Mouse (Mus musculus) intestine, embryonic 14.5 days (tissue): Measurements from ENCODE around the gene Mcl1. TPM values are rescaled to one million over a fixed set of nuclear protein-coding genes. Genes with fewer than 3 reads are reported as not detected.
A peak's percentile ranks its signal among the peaks of the same experiment; 100 is the strongest.
"Not testable (repeated sequence)": the region's sequence is repeated elsewhere in the genome, so short reads cannot be mapped to it uniquely, and the experiment has no call there.

Source experiments
- ATAC-seq: fragments of 200-750 bp; cut with Nextera tagmentation; replicated peaks from 2 replicates; pipeline ENCODE4 v1.8.0; 2017; ENCODE audit warnings: low read depth, moderate number of reproducible peaks, moderate TSS enrichment, moderate library complexity; ENCODE audit not compliant: low FRiP score, low TSS enrichment
- DNase-seq: peaks from one replicate; pipeline ENCODE4 v3.0.0-alpha.2; 2018; ENCODE audit warnings: low spot score
- H3K27ac ChIP-seq: fragments of 300-500 bp; sonication (generic); 2 replicates; pipeline ENCODE4 v1.5.1; 2014; ENCODE audit warnings: low read depth, mild to moderate bottlenecking, control low read depth
- H3K27me3 ChIP-seq: fragments of 300-500 bp; sonication (generic); replicated peaks from 2 replicates; pipeline ENCODE4 v1.6.1; 2014; ENCODE audit warnings: low read length, control low read depth; ENCODE audit not compliant: control insufficient read depth, insufficient read depth
- H3K36me3 ChIP-seq: fragments of 300-500 bp; sonication (generic); 2 replicates; pipeline ENCODE4 v1.6.1; 2014; ENCODE audit warnings: low read length, control low read depth; ENCODE audit not compliant: control insufficient read depth, insufficient read depth
- H3K4me1 ChIP-seq: fragments of 300-500 bp; sonication (generic); replicated peaks from 2 replicates; pipeline ENCODE4 v1.6.1; 2014; ENCODE audit warnings: low read length, control low read depth, mixed read lengths; ENCODE audit not compliant: control insufficient read depth, insufficient read depth
- H3K4me2 ChIP-seq: fragments of 300-500 bp; sonication (generic); 2 replicates; pipeline ENCODE4 v1.6.1; 2014; ENCODE audit warnings: low read length
- H3K4me3 ChIP-seq: fragments of 300-500 bp; sonication (generic); 2 replicates; pipeline ENCODE4 v1.5.1; 2014; ENCODE audit warnings: low read depth, low read length, control low read depth, mixed read lengths
- H3K9ac ChIP-seq: fragments of 300-500 bp; sonication (generic); 2 replicates; pipeline ENCODE4 v1.6.1; 2014; ENCODE audit warnings: mild to moderate bottlenecking, low read length
- H3K9me3 ChIP-seq: fragments of 300-500 bp; sonication (generic); 2 replicates; pipeline ENCODE4 v1.6.1; 2016; ENCODE audit warnings: low read length, control low read depth; ENCODE audit not compliant: control insufficient read depth
- WGBS: fragments of 180-500 bp; shearing (Covaris S2); extraction: QIAGEN DNeasy Blood & Tissue Kit; methylation state at CpG from one replicate; pipeline ENCODE4 v1.1.7; 2014; 5-methylcytosine and 5-hydroxymethylcytosine counted together
- polyA plus RNA-seq: library from polyadenylated mRNA; unstranded; fragments of >200 nt; fragmentation: Nextera tagmentation; extraction: Ambion mirVana; gene quantifications from 2 replicates; pipeline ENCODE4 v1.2.1, GENCODE M21; 2014

Mcl1 gene
- 49.8 and 57.5 TPM in 2 replicates for polyA plus RNA-seq

- peak; percentile 97 for DNase-seq
- peak within 1 kb of the TSS; percentile 99 for H3K9ac ChIP-seq
- peak within 1 kb of the TSS; percentile 99 for H3K27ac ChIP-seq
- peak within 1 kb of the TSS; percentile 100 for H3K4me3 ChIP-seq
- under 1% methylated on average over 39 of the region's 43 CpGs for WGBS
- peak; percentile 97 for ATAC-seq
- H3K36me3 ChIP-seq, result peaks cover 33% of the 10 kb centered on the region
- H3K4me1 ChIP-seq, result peaks cover 31% of the 10 kb centered on the region
- peak within 1 kb of the TSS; percentile 90 for H3K4me2 ChIP-seq
- no peaks in the 10 kb centered on the region for H3K9me3 ChIP-seq
- H3K27me3 ChIP-seq, result no peaks in the 10 kb centered on the region
Observed at GRCm38 (mm10) chr3:95658236-95658867, at the start of gene Mcl1. Mcl1 (plus strand) TSS chr3:95658788.

- Histone ChIP-seq H3K9ac (no peak overlapping the region), H3K9me3 (no peaks in the 10 kb centered on the region), H3K27me3 (no peaks in the 10 kb centered on the region), H3K4me3 (no peak overlapping the region), H3K27ac (no peak overlapping the region), H3K4me1 (no peaks in the 10 kb centered on the region), H3K4me2 (no peak overlapping the region), H3K36me3 (peaks cover 35% of the 10 kb centered on the region)
- ATAC-seq, result no peak
- no peak for DNase-seq
- 70% methylated on average over 3 of the region's 3 CpGs for WGBS
Observed at GRCm38 (mm10) chr3:95609195-95609594, 49.4 kb upstream of the Mcl1 start.

- Histone ChIP-seq H3K4me2 (no peak overlapping the region), H3K27me3 (no peaks in the 10 kb centered on the region), H3K4me1 (no peaks in the 10 kb centered on the region), H3K9me3 (no peaks in the 10 kb centered on the region), H3K36me3 (peaks cover 47% of the 10 kb centered on the region), H3K27ac (no peak overlapping the region), H3K4me3 (no peak overlapping the region), H3K9ac (no peak overlapping the region)
- WGBS, result 83% methylated on average over 1 of the region's 1 CpGs
- no peak for DNase-seq
- ATAC-seq, result 0 out of 2 replicates have a peak, but pooled peaks have one; percentile 47
Observed at GRCm38 (mm10) chr3:95613996-95614395, 44.6 kb upstream of the Mcl1 start.

GRCm38 (mm10) chr3:95618511-95618910 is 40.1 kb upstream of the Mcl1 start:
- DNase-seq (no peak), ATAC-seq (no peak)
- no peak overlapping the region for H3K27ac ChIP-seq
- no peak overlapping the region for H3K4me2 ChIP-seq
- no peak overlapping the region for H3K9ac ChIP-seq
- H3K9me3 ChIP-seq, result no peaks in the 10 kb centered on the region
- H3K4me3 ChIP-seq, result no peak overlapping the region
- H3K36me3 ChIP-seq, result peaks cover 42% of the 10 kb centered on the region
- H3K27me3 ChIP-seq, result no peaks in the 10 kb centered on the region
- H3K4me1 ChIP-seq, result no peaks in the 10 kb centered on the region
- WGBS, result 48% methylated on average over 1 of the region's 1 CpGs

DNA sequence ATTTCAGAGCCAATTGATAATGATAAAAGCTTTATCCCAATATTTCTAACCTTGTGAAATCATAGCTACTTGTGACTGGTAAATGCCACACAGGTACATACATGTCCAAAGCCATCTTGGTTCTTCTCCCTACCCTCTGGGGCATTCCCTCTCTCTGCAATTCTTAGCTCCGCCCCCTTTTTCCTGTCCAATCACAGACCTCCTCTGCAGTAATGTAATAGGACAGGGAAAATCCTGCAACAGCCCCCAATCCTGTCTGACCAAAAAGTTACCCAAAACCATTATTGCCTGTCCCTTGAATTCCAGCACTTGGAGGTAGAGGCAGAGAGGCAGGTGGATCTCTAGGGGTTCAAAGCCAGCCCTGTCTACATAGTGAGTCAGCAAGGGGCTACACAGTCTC is 37.3 kb upstream of the Mcl1 start:
- peaks cover 7% of the 10 kb centered on the region; the same call in 1 of the 2 replicates for H3K4me1 ChIP-seq
- H3K27me3 ChIP-seq, result no peaks in the 10 kb centered on the region
- WGBS, result 85% methylated on average over 1 of the region's 1 CpGs
- H3K4me3 ChIP-seq, result no peak overlapping the region
- ATAC-seq, result no peak
- H3K9me3 ChIP-seq, result no peaks in the 10 kb centered on the region
- H3K4me2 ChIP-seq, result no peak overlapping the region
- peaks cover 35% of the 10 kb centered on the region for H3K36me3 ChIP-seq
- no peak for DNase-seq
- no peak overlapping the region for H3K27ac ChIP-seq
- no peak overlapping the region for H3K9ac ChIP-seq

DNA sequence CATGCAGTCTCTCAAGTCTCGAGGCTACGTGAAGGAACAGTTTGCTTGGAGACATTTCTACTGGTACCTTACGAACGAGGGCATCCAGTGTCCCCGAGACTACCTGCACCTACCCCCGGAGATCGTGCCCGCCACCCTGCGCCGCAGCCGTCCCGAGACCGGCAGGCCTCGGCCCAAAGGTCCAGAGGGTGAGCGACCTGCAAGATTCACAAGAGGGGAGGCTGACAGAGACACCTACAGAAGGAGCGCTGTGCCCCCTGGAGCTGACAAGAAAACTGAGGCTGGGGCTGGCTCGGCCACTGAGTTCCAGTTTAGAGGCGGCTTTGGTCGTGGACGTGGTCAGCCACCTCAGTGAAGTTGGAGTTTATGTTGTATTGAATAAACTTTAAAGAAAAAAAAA is 36.2 kb upstream of the Mcl1 start:
- H3K9ac ChIP-seq, ATAC-seq, H3K4me1 ChIP-seq, H3K27me3 ChIP-seq, H3K4me3 ChIP-seq, H3K9me3 ChIP-seq, DNase-seq, H3K4me2 ChIP-seq, H3K27ac ChIP-seq: not testable (repeated sequence)
- H3K36me3 ChIP-seq, result peaks cover 32% of the 10 kb centered on the region
- WGBS, result 92% methylated on average over 19 of the region's 20 CpGs

DNA sequence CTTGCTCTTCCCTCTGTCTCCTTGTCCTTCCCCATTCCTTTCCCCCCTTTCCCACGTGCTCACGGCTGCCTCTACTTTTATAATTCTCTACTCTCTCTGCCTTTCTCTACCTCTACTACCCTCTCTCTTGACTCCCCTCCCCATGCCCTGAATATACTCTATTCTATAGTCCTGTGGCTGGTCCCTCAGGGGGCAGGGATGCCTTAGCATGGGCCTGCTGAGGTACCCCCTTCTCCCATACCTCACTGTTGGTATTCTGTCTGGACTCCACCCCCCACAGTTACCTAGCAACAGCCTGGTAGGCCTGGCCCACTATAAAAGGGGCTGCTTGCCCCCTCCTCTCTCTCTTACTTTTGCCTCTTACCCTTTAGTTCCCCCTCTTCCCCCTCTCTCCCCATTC is 35.0 kb upstream of the Mcl1 start:
- no peak for DNase-seq
- ATAC-seq, result no peak
- H3K27ac ChIP-seq, result no peak overlapping the region
- no peaks in the 10 kb centered on the region for H3K9me3 ChIP-seq
- peaks cover 8% of the 10 kb centered on the region; the same call in 1 of the 2 replicates for H3K4me1 ChIP-seq
- no peak overlapping the region for H3K4me2 ChIP-seq
- peaks cover 33% of the 10 kb centered on the region for H3K36me3 ChIP-seq
- no peaks in the 10 kb centered on the region for H3K27me3 ChIP-seq
- H3K4me3 ChIP-seq, result no peak overlapping the region
- WGBS, result 56% methylated on average over 2 of the region's 2 CpGs
- H3K9ac ChIP-seq, result no peak overlapping the region

GRCm38 (mm10) chr3:95623991-95624515 is 34.5 kb upstream of the Mcl1 start:
- Histone ChIP-seq H3K4me2 (peak overlapping the region; percentile 57), H3K36me3 (peaks cover 35% of the 10 kb centered on the region)
- WGBS, result 66% methylated on average over 5 of the region's 5 CpGs

More at GRCm38 (mm10) chr3:95623991-95624515, 34.5 kb upstream of the Mcl1 start:
- DNase-seq, H3K9me3 ChIP-seq, H3K4me1 ChIP-seq, H3K27me3 ChIP-seq, ATAC-seq: not testable (repeated sequence)
- H3K27ac ChIP-seq, result peak overlapping the region; percentile 88
- H3K9ac ChIP-seq, result peak overlapping the region; percentile 47
- H3K4me3 ChIP-seq, result peak overlapping the region; percentile 64
